Mouse (Mus musculus) liver, adult 10 weeks (tissue): ENCODE measurements around the gene Efcab9. TPM values are rescaled to one million over a fixed set of nuclear protein-coding genes. Genes with fewer than 3 reads are reported as not detected.

Source experiments
- polyA plus RNA-seq: library from polyadenylated mRNA; stranded (reverse); fragments of 350-450 nt; fragmentation: Illumina TruSeq; extraction: RNeasy Lipid Tissue Mini Kit (QIAGEN cat#74804); gene quantifications from one replicate; pipeline ENCODE4 v1.2.3, GENCODE M21; 2014; ENCODE audit warnings: low read depth, low replicate concordance

Efcab9 gene
- not detected for polyA plus RNA-seq

GRCm38 (mm10) chr11:32531871-32532764 is at the start of gene Efcab9:
TSS of gene Efcab9 (minus strand) at chr11:32532081.

GRCm38 (mm10) chr11:32532765-32533481 is 1.0 kb upstream of the Efcab9 start, which contains the start of gene Stk10:
TSS of gene Stk10 (plus strand) at chr11:32533305.

Other genes with a start within 250 kb of the Efcab9 start
- 1.6 TPM for gene Hba-a1, start 248.6 kb downstream of the Efcab9 start, polyA plus RNA-seq
- not detected for gene Hbq1b, start 245.1 kb downstream of the Efcab9 start, polyA plus RNA-seq
- 196 TPM for gene Hba-a2, start 235.6 kb downstream of the Efcab9 start, polyA plus RNA-seq
- not detected for gene Hbq1a, start 232.0 kb downstream of the Efcab9 start, polyA plus RNA-seq
- 0.13 TPM for gene Sh3pxd2b, start 184.3 kb downstream of the Efcab9 start, polyA plus RNA-seq
- 0.69 TPM for gene Ubtd2, start 76.7 kb downstream of the Efcab9 start, polyA plus RNA-seq
- gene Stk10, start 1.2 kb upstream of the Efcab9 start, polyA plus RNA-seq, result 0.42 TPM
- gene Fbxw11, start 110.6 kb upstream of the Efcab9 start, polyA plus RNA-seq, result 32.1 TPM